Mouse (Mus musculus) limb, embryonic 11.5 days (tissue): Measurements from ENCODE around the gene Fer1l5. TPM values are rescaled to one million over a fixed set of nuclear protein-coding genes. Genes with fewer than 3 reads are reported as not detected.

Experiments
- ATAC-seq: fragments of 200-750 bp; cut with Nextera tagmentation; 2 replicates; pipeline ENCODE4 v1.8.0; 2017; ENCODE audit warnings: low read depth; ENCODE audit not compliant: insufficient number of reproducible peaks, low FRiP score, low TSS enrichment
- DNase-seq: peaks from one replicate; pipeline ENCODE4 v3.0.0-alpha.2; 2015; ENCODE audit warnings: low spot score
- H3K27ac ChIP-seq: fragments of 300-500 bp; sonication (generic); replicated peaks from 2 replicates; pipeline ENCODE4 v1.5.1; 2014; ENCODE audit warnings: low read depth, mild to moderate bottlenecking, low read length
- H3K27me3 ChIP-seq: fragments of 300-500 bp; sonication (generic); 2 replicates; pipeline ENCODE4 v1.6.1; 2014; ENCODE audit warnings: mild to moderate bottlenecking, low read length, mixed read lengths; ENCODE audit not compliant: control insufficient read depth, insufficient read depth
- H3K36me3 ChIP-seq: fragments of 300-500 bp; sonication (generic); 2 replicates; pipeline ENCODE4 v1.6.1; 2014; ENCODE audit warnings: mild to moderate bottlenecking, low read length, moderate library complexity, mixed read lengths; ENCODE audit not compliant: control insufficient read depth, insufficient read depth
- H3K4me1 ChIP-seq: fragments of 300-500 bp; sonication (generic); 2 replicates; pipeline ENCODE4 v1.6.1; 2014; ENCODE audit warnings: low read length, mixed read lengths; ENCODE audit not compliant: control insufficient read depth, insufficient read depth
- H3K4me2 ChIP-seq: fragments of 300-500 bp; sonication (generic); 2 replicates; pipeline ENCODE4 v1.6.1; 2014; ENCODE audit warnings: low read depth, mild to moderate bottlenecking, moderate library complexity; ENCODE audit not compliant: severe bottlenecking
- H3K4me3 ChIP-seq: fragments of 300-500 bp; sonication (generic); 2 replicates; pipeline ENCODE4 v1.5.1; 2014; ENCODE audit warnings: low read depth, low read length
- H3K9ac ChIP-seq: fragments of 300-500 bp; sonication (generic); 2 replicates; pipeline ENCODE4 v1.6.1; 2014; ENCODE audit warnings: mild to moderate bottlenecking, low read length
- H3K9me3 ChIP-seq: fragments of 300-500 bp; sonication (generic); 2 replicates; pipeline ENCODE4 v1.6.1; 2016; ENCODE audit warnings: low read length; ENCODE audit not compliant: control insufficient read depth
- WGBS: fragments of 180-500 bp; shearing (Covaris S2); extraction: QIAGEN DNeasy Blood & Tissue Kit; methylation state at CpG from one replicate; pipeline ENCODE4 v1.1.7; 2014; 5-methylcytosine and 5-hydroxymethylcytosine counted together
- polyA plus RNA-seq: library from polyadenylated mRNA; unstranded; fragments of >200 nt; fragmentation: Nextera tagmentation; extraction: Ambion mirVana; gene quantifications from 2 replicates; pipeline ENCODE4 v1.2.1, GENCODE M21; 2014

The Fer1l5 gene
- polyA plus RNA-seq, 1 experiment from 2014 or later: 0.99 TPM

DNA sequence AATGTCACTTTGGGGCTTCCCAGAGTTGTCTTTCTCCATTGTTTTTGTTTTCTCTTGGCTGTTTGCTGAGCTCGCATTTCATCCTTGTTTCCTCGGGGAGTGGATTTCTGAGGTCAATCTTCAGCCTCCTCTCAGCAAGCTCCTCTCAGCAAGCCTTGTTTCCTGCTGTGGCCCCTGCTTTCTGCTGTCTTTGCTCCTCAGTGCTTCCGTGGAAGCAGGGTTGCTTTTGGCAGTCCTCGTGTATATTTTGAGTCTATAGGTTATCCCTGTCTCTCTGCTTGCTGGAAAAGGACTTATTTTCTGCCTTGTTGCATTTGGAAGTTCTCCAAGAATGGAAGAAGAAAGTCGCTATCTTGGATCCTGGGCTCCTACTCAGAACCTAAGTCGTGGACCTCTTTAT lies 24.9 kb downstream of the Fer1l5 start:
- ATAC-seq (no peak), DNase-seq (no peak)
- no peak overlapping the region for H3K27ac ChIP-seq
- no peaks in the 10 kb centered on the region for H3K27me3 ChIP-seq
- H3K9me3 ChIP-seq: no peaks in the 10 kb centered on the region
- 41% methylated on average over 6 of the region's 6 CpGs for WGBS
- no peaks in the 10 kb centered on the region for H3K4me1 ChIP-seq
- no peak overlapping the region for H3K9ac ChIP-seq
- H3K4me3 ChIP-seq: no peak overlapping the region
- no peaks in the 10 kb centered on the region for H3K36me3 ChIP-seq
- H3K4me2 ChIP-seq: no peak overlapping the region

DNA sequence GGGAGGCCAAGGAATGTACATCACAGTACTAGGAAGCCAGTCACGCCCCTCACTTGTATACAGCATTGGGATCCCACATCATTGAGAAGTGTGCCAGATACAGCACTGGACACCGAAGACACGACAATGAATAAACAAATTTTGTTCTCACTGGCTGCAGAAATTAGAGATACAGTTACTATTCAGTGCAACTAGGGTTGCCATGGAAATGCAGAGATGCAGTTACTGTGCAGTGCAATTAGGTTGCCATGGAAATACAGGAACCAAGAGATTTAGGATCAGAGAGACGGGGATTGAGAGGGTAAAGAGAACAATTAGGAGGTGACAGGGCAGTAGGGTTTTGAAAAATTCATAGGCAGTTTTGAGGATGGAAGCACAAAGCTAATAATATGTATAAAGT lies 29.4 kb downstream of the Fer1l5 start:
- ATAC-seq (no peak), DNase-seq (no peak)
- no peaks in the 10 kb centered on the region for H3K4me1 ChIP-seq
- WGBS: 72% methylated on average over 4 of the region's 4 CpGs
- H3K9ac ChIP-seq: no peak overlapping the region
- no peaks in the 10 kb centered on the region for H3K27me3 ChIP-seq
- no peaks in the 10 kb centered on the region for H3K9me3 ChIP-seq
- H3K4me3 ChIP-seq: no peak overlapping the region
- H3K27ac ChIP-seq: no peak overlapping the region
- H3K4me2 ChIP-seq: no peak overlapping the region
- no peaks in the 10 kb centered on the region for H3K36me3 ChIP-seq

DNA sequence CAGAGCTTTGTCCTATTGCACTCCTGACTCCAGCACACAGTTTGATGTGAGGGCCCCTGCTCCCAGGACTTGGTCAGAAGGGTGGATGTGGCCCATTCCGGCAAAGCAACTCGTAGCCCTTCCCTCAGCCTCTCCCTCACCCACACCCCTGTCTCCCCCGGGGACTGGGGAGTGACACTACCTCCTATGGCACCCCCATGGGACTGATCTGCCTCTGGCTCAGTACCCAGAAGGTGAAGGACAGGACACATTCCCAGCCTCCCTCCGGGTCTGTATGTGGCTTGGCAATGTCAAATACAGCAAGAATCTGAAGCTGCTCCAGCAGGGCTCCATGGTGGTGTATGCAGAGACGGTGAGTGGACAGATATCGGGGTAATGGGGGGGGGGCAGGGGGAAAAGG lies 32.4 kb downstream of the Fer1l5 start:
- WGBS: 86% methylated on average over 6 of the region's 6 CpGs
- DNase-seq (no peak), ATAC-seq (no peak)
- Histone ChIP-seq H3K36me3 (no peaks in the 10 kb centered on the region), H3K27ac (no peak overlapping the region), H3K4me1 (no peaks in the 10 kb centered on the region), H3K9ac (no peak overlapping the region), H3K4me2 (no peak overlapping the region), H3K27me3 (no peaks in the 10 kb centered on the region), H3K4me3 (no peak overlapping the region), H3K9me3 (no peaks in the 10 kb centered on the region)

- H3K27me3 ChIP-seq: no peaks in the 10 kb centered on the region
- H3K36me3 ChIP-seq: peaks cover 21% of the 10 kb centered on the region
- DNase-seq: no peak
- H3K9ac ChIP-seq: no peak overlapping the region
- no peaks in the 10 kb centered on the region for H3K9me3 ChIP-seq
- no peak for ATAC-seq
- no peak overlapping the region for H3K27ac ChIP-seq
- H3K4me1 ChIP-seq: no peaks in the 10 kb centered on the region
- no peak overlapping the region for H3K4me3 ChIP-seq
- no peak overlapping the region for H3K4me2 ChIP-seq
- WGBS: 90% methylated on average over 2 of the region's 2 CpGs
These were observed 57.4 kb downstream of the Fer1l5 start for GRCm38 (mm10) chr1:36429511-36429910.

DNA sequence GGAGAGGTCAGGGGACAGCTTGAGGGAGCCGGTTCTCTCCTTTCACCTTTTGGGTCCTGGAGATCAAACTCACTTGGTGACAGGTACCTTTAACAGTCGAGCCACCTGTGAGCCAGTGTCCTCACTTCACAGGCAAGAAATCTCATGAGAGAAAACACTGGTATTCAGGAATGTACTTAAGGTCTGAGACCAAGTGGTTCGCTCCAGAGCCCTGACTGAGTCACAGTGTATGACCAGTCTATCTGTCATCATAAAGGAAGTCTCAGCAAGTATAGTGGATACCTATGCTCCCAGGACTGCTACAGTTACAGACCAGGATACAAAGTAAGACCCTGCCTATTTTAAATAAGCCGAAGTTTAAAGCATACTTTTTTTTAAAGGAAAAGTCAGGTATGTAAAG lies 60.9 kb downstream of the Fer1l5 start:
- Histone ChIP-seq H3K27me3 (no peaks in the 10 kb centered on the region), H3K9ac (no peak overlapping the region), H3K4me2 (no peak overlapping the region), H3K4me1 (no peaks in the 10 kb centered on the region), H3K4me3 (no peak overlapping the region), H3K9me3 (no peaks in the 10 kb centered on the region), H3K27ac (no peak overlapping the region), H3K36me3 (peaks cover 15% of the 10 kb centered on the region)
- no peak for DNase-seq
- 91% methylated on average over 4 of the region's 4 CpGs for WGBS
- ATAC-seq: no peak

DNA sequence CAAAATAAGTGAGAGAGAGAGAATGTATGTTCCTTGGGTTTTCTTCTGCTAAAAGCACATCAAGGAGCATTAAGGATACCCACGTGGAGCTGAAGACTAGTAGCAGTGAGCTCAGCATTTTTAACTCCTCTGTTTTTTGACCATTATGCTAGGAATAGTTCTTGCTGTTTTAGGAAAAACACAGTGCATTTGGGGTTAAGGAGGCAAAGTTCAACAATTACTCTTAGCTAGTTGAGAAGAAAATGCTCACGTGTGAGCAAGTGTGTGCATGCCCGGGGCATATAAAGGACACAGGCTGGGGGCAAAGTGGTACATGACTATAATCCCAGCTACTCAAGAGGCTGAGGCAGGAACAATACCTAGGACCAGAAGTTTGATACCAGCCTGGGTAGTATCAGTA lies 61.5 kb downstream of the Fer1l5 start:
- no peak overlapping the region for H3K9ac ChIP-seq
- H3K4me2 ChIP-seq: no peak overlapping the region
- ATAC-seq: no peak
- H3K27me3 ChIP-seq: no peaks in the 10 kb centered on the region
- no peak for DNase-seq
- no peaks in the 10 kb centered on the region for H3K9me3 ChIP-seq
- no peak overlapping the region for H3K4me3 ChIP-seq
- no peaks in the 10 kb centered on the region for H3K4me1 ChIP-seq
- no peak overlapping the region for H3K27ac ChIP-seq
- 92% methylated on average over 3 of the region's 3 CpGs for WGBS
- peaks cover 15% of the 10 kb centered on the region for H3K36me3 ChIP-seq

GRCm38 (mm10) chr1:36435071-36435470 lies 63.0 kb downstream of the Fer1l5 start:
- H3K27me3 ChIP-seq: no peaks in the 10 kb centered on the region
- WGBS: 83% methylated on average over 4 of the region's 4 CpGs
- no peak overlapping the region for H3K4me2 ChIP-seq
- DNase-seq: no peak
- no peaks in the 10 kb centered on the region for H3K9me3 ChIP-seq
- H3K9ac ChIP-seq: no peak overlapping the region
- H3K36me3 ChIP-seq: peaks cover 13% of the 10 kb centered on the region; the same call in 1 of the 2 replicates
- H3K4me1 ChIP-seq: no peaks in the 10 kb centered on the region
- H3K4me3 ChIP-seq: no peak overlapping the region
- no peak overlapping the region for H3K27ac ChIP-seq
- ATAC-seq: no peak

- no peaks in the 10 kb centered on the region for H3K4me1 ChIP-seq
- ATAC-seq: no peak
- WGBS: 92% methylated on average over 6 of the region's 6 CpGs
- no peaks in the 10 kb centered on the region for H3K27me3 ChIP-seq
- H3K9me3 ChIP-seq: no peaks in the 10 kb centered on the region
- peaks cover 11% of the 10 kb centered on the region; the same call in 1 of the 2 replicates for H3K36me3 ChIP-seq
- no peak for DNase-seq
- H3K9ac ChIP-seq: no peak overlapping the region
- H3K27ac ChIP-seq: no peak overlapping the region
- H3K4me3 ChIP-seq: no peak overlapping the region
- no peak overlapping the region for H3K4me2 ChIP-seq
These were observed 64.4 kb downstream of the Fer1l5 start for GRCm38 (mm10) chr1:36436515-36436914.

DNA sequence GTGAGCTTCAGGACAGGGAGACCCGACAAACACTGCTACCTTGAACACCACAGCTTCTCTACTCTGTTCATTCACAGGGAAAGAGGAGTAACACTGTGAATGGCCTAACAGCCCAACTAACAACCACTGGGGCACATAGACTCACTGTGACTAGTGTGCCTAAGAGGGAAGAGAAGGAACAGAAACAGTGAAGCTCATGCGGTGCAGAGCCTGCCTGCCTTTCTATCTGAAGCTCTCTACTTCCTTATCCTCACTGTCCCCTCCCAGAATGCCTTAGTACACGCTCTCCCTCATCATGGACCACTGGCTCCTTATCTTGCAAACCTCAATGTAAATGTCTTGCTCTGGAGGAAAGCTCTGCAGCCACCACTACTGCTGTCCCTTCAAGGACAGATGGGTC lies 65.1 kb downstream of the Fer1l5 start:
- H3K27ac ChIP-seq: no peak overlapping the region
- WGBS: 95% methylated on average over 3 of the region's 3 CpGs
- H3K9ac ChIP-seq: no peak overlapping the region
- no peaks in the 10 kb centered on the region for H3K4me1 ChIP-seq
- no peak overlapping the region for H3K4me2 ChIP-seq
- ATAC-seq (no peak), DNase-seq (no peak)
- H3K36me3 ChIP-seq: peaks cover 11% of the 10 kb centered on the region; the same call in 1 of the 2 replicates
- H3K4me3 ChIP-seq: no peak overlapping the region
- H3K27me3 ChIP-seq: no peaks in the 10 kb centered on the region
- H3K9me3 ChIP-seq: no peaks in the 10 kb centered on the region
